Mouse (Mus musculus) heart, adult 2 months (tissue): ENCODE data around the gene Haus8.
"Not testable (repeated sequence)": the region's sequence is repeated elsewhere in the genome, so short reads cannot be mapped to it uniquely, and the experiment has no call there.

ENCODE experiments used
- CTCF ChIP-seq: fragments of 200-600 bp; IDR thresholded peaks from 2 replicates; pipeline ENCODE4 v1.8.1; 2022; ENCODE audit warnings: antibody characterized with exemption, mild to moderate bottlenecking, moderate library complexity
- EP300 ChIP-seq: fragments of 200-500 bp; IDR thresholded peaks from 2 replicates; pipeline ENCODE4 v1.6.1; 2011; ENCODE audit warnings: low read depth, low read length, control low read depth; ENCODE audit not compliant: insufficient read depth
- POLR2A ChIP-seq: fragments of 200-500 bp; IDR thresholded peaks from 2 replicates; pipeline ENCODE4 v1.6.1; 2011; ENCODE audit warnings: mild to moderate bottlenecking, low read depth, low read length, control low read depth; ENCODE audit not compliant: insufficient read depth

GRCm38 (mm10) chr8:71281731-71282130 is 9.0 kb upstream of the Haus8 start:
- not testable (repeated sequence) for TF ChIP-seq CTCF, POLR2A, EP300
